Mouse (Mus musculus) neural tube, embryonic 13.5 days (tissue): ENCODE results near the gene Sept1. TPM values are rescaled to one million over a fixed set of nuclear protein-coding genes. Genes with fewer than 3 reads are reported as not detected.
"Not testable (repeated sequence)": the region's sequence is repeated elsewhere in the genome, so short reads cannot be mapped to it uniquely, and the experiment has no call there.

Experiments
- ATAC-seq: fragments of 200-750 bp; cut with Nextera tagmentation; 2 replicates; pipeline ENCODE4 v1.8.0; 2017; ENCODE audit warnings: low read depth, mild to moderate bottlenecking, moderate TSS enrichment, moderate library complexity
- H3K27ac ChIP-seq: fragments of 300-500 bp; sonication (generic); replicated peaks from 2 replicates; pipeline ENCODE4 v1.5.1; 2015; ENCODE audit warnings: moderate library complexity, mild to moderate bottlenecking, inconsistent platforms
- H3K27me3 ChIP-seq: fragments of 300-500 bp; sonication (generic); 2 replicates; pipeline ENCODE4 v1.6.1; 2015; ENCODE audit warnings: mild to moderate bottlenecking, inconsistent platforms
- H3K36me3 ChIP-seq: fragments of 300-500 bp; sonication (generic); 2 replicates; pipeline ENCODE4 v1.6.1; 2015; ENCODE audit warnings: mild to moderate bottlenecking, inconsistent platforms
- H3K4me1 ChIP-seq: fragments of 300-500 bp; sonication (generic); replicated peaks from 2 replicates; pipeline ENCODE4 v1.6.1; 2015; ENCODE audit warnings: inconsistent platforms
- H3K4me2 ChIP-seq: fragments of 300-500 bp; sonication (generic); 2 replicates; pipeline ENCODE4 v1.6.1; 2015; ENCODE audit warnings: inconsistent platforms, mild to moderate bottlenecking, moderate library complexity
- H3K4me3 ChIP-seq: fragments of 300-500 bp; sonication (generic); 2 replicates; pipeline ENCODE4 v1.5.1; 2015; ENCODE audit warnings: mild to moderate bottlenecking, inconsistent platforms
- H3K9ac ChIP-seq: fragments of 300-500 bp; sonication (generic); 2 replicates; pipeline ENCODE4 v1.6.1; 2015; ENCODE audit warnings: moderate library complexity, mild to moderate bottlenecking, inconsistent platforms
- H3K9me3 ChIP-seq: fragments of 300-500 bp; sonication (generic); 2 replicates; pipeline ENCODE4 v1.6.1; 2016; ENCODE audit warnings: inconsistent platforms
- WGBS: fragments of 180-500 bp; shearing (Covaris S2); methylation state at CpG from one replicate; pipeline ENCODE4 v1.1.7; 2015; 5-methylcytosine and 5-hydroxymethylcytosine counted together
- polyA plus RNA-seq: library from polyadenylated mRNA; unstranded; fragments of >200 nt; fragmentation: Nextera tagmentation; extraction: Ambion mirVana; gene quantifications from 2 replicates; pipeline ENCODE4 v1.2.1, GENCODE M21; 2015

Sept1 gene
- polyA plus RNA-seq, 1 experiment from 2014 or later: 23.7 TPM

DNA sequence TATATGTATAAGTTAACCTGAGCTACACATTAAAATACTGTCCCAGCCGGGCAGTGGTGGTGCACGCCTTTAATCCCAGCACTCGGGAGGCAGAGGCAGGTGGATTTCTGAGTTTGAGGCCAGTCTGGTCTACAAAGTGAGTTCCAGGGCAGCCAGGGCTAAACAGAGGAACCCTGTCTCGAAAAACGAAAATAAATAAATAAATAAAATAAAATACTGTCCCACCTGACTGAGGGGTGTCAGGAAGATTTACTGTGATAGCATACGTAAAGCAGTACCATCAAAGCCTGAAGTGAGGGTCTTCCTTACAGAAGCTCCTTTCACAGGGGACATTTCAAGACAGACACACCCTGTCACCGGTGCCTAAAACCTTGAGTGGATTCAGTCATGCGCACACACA lies 17.6 kb upstream of the Sept1 start:
- H3K27me3 ChIP-seq, H3K9me3 ChIP-seq, H3K27ac ChIP-seq, H3K9ac ChIP-seq, H3K4me3 ChIP-seq, H3K4me2 ChIP-seq, ATAC-seq: not testable (repeated sequence)
- H3K4me1 ChIP-seq: peaks cover 32% of the 10 kb centered on the region
- peaks cover 25% of the 10 kb centered on the region; the same call in 1 of the 2 replicates for H3K36me3 ChIP-seq
- WGBS: 92% methylated on average over 8 of the region's 8 CpGs

DNA sequence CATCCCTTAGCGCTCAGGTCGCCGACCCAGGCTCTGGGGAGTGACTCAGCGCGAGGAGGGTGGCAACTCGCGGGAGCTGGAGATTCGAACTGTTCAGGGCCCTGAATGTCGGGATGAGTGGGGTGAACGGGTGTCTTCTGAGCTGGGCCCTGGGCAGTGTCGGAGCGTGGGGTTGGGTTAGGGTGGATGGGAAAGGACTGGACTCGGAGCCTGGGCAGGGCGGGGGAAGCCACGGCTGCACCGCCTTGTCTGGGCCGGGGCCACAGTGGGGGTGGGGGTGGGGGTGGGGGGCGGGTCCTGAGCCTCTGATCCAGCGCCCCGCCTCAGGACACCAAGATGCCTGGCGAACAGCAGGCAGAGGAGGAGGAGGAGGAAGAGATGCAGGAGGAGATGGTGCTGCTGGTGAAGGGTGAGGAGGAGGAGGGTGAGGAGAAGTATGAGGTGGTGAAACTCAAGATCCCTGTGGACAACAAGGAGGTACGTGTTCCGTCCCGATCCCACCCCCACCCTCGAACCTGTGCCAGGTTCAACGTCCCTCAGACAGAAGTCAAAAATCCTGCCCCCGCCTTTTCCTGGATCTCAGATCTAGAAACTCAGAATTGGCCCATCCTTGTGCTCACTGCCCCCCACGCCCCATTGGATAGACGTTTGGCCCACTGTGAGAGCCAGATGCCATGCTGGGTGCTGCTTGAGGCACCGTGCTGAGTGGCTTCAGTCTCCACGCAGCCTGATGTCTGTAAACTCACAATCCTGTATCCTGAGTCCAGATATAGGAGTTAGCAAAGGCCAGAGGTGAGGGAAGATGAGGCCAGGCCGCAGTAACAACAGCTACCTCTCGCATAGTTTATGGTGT lies 12.0 kb upstream of the Sept1 start:
- H3K4me2 ChIP-seq: peak overlapping the region; percentile 70
- peak overlapping the region; percentile 71 for H3K4me3 ChIP-seq
- peaks cover 20% of the 10 kb centered on the region; the same call in 1 of the 2 replicates for H3K36me3 ChIP-seq
- no peaks in the 10 kb centered on the region for H3K27me3 ChIP-seq
- H3K27ac ChIP-seq: peak overlapping the region; percentile 84
- H3K4me1 ChIP-seq: peaks cover 31% of the 10 kb centered on the region
- peak; percentile 79 for ATAC-seq
- 11% methylated on average over 30 of the region's 33 CpGs for WGBS
- H3K9me3 ChIP-seq: no peaks in the 10 kb centered on the region
- peak overlapping the region; percentile 89 for H3K9ac ChIP-seq

DNA sequence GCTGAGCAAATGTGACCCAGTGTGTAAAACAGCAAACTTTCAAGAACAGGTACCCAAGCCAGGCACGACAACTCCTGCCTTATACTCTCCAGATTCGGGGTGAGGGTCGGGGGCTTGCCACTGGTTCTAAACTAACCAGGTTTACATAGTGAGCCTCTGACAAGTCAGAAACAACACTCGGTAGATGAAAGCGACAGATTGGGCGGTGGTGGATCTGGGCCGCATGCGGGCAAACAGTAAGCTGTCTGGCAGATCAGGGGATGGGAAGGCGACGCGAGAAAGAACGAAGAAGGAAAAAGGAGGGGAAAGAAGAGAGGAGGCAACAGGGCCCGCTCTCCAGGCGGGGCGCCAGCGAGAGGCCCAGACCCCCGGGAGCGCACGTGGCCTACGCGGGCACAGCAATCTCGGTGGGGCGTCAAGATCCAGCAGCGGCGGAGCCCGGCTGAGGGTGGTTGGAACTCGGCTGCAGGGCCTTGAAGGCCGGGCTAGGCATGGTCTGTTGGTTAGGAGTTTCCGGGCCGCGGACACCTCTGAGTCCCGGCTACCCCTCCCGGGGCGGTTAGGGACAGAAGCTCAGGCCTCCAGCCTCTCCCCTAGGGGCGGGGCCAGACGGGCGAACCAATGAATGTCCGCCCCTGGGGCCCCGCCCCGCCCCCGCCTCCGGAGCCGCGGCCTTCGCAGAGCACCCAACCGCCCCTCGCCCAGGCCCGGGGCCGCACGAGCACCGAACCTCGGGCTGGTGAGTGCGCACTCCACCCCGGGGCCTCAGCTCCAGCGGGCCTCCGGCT lies 11.1 kb upstream of the Sept1 start, which contains the start of gene Zfp771:
TSS of gene Zfp771 (plus strand) at position 405 of the 788 bp plus-strand sequence.
- H3K27me3 ChIP-seq: no peaks in the 10 kb centered on the region
- H3K9me3 ChIP-seq: no peaks in the 10 kb centered on the region
- peak within 1 kb of the TSS; percentile 71 for H3K4me3 ChIP-seq
- H3K9ac ChIP-seq: peak within 1 kb of the TSS; percentile 89
- H3K4me1 ChIP-seq: peaks cover 31% of the 10 kb centered on the region
- H3K36me3 ChIP-seq: peaks cover 16% of the 10 kb centered on the region; the same call in 1 of the 2 replicates
- peak; percentile 94 for ATAC-seq
- peak within 1 kb of the TSS; percentile 84 for H3K27ac ChIP-seq
- peak within 1 kb of the TSS; percentile 70 for H3K4me2 ChIP-seq
- 1% methylated on average over 56 of the region's 56 CpGs for WGBS

DNA sequence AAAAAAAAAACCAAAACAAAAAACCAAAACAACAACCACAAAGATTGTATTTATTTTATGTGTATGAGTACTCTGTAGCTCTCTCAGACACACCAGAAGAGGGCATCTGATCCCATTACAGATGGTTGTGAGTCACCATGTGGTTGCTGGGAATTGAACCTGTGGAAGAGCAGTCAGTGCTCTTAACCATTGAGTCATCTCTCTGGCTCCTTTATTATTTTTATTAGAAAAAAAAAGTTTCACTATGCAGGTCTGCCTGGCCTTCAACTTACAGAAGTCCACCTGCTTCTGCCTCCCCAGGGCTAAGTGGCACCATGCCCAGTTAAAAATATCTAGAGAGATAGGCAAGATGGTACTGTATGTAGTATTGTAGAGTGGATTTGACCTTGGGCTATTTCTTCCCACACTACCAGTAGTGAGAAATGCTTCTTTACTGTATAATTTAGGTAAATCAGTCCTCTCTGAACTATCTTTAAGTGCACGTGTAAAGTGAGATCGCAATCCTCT lies 10.5 kb upstream of the Sept1 start:
- no peaks in the 10 kb centered on the region for H3K27me3 ChIP-seq
- peak overlapping the region; percentile 70 for H3K4me2 ChIP-seq
- ATAC-seq: no peak
- H3K27ac ChIP-seq: peak overlapping the region; percentile 84
- peak overlapping the region; percentile 89; the same call in 1 of the 2 replicates for H3K9ac ChIP-seq
- peaks cover 20% of the 10 kb centered on the region for H3K36me3 ChIP-seq
- WGBS: 47% methylated on average over 2 of the region's 2 CpGs
- peaks cover 31% of the 10 kb centered on the region for H3K4me1 ChIP-seq
- peak overlapping the region; percentile 71 for H3K4me3 ChIP-seq
- no peaks in the 10 kb centered on the region for H3K9me3 ChIP-seq

DNA sequence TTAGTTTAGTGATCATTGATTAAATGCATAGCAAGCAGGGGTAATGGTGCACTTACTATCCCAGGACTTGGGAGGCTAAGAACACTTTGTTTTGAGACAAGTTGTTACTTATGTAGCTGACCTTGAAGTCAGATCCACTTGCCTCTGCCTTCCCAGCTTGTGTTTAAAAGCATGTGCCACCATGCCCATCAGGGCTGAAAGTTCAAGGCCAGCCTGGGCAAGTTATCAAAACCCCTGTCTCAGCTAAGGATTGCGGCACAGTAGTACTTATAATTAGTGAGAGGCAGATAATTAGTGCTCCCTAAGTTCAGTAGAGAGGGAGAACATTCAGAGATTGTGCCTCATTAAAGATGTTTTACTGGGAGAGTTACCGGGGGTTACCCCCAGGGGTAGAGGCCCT lies 1.8 kb upstream of the Sept1 start:
- no peaks in the 10 kb centered on the region for H3K9me3 ChIP-seq
- no peak overlapping the region for H3K27ac ChIP-seq
- no peaks in the 10 kb centered on the region for H3K27me3 ChIP-seq
- peak overlapping the region; percentile 64 for H3K4me3 ChIP-seq
- H3K9ac ChIP-seq: peak overlapping the region; percentile 98; the same call in 1 of the 2 replicates
- 89% methylated on average over 2 of the region's 2 CpGs for WGBS
- H3K4me1 ChIP-seq: peaks cover 50% of the 10 kb centered on the region
- no peak for ATAC-seq
- peaks cover 59% of the 10 kb centered on the region for H3K36me3 ChIP-seq
- H3K4me2 ChIP-seq: peak overlapping the region; percentile 89

DNA sequence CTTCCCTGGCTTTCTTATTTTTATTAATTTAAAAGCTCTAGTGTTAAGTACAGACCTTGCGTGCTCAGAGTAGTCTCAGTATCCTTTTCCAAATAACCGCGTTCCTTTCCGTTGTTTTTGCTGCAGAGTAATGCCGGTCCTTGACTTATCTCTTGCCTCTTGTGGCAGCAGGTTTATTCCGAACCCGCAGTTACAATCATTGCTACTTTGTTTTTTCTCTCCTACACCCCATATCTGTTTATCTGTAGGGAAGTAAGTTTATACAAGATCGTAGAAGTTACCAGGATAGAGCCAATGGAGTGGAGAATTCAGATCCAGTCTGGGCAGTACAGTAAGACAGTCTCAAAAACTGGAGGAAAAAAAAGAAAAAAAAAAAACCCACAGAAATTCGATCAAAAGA lies 835 bp upstream of the Sept1 start:
- Histone ChIP-seq H3K4me3 (peak overlapping the region; percentile 64), H3K4me2 (peak overlapping the region; percentile 89), H3K27ac (peak overlapping the region; percentile 99), H3K36me3 (peaks cover 55% of the 10 kb centered on the region), H3K9ac (peak overlapping the region; percentile 98), H3K27me3 (no peaks in the 10 kb centered on the region), H3K9me3 (no peaks in the 10 kb centered on the region), H3K4me1 (peaks cover 54% of the 10 kb centered on the region)
- no peak for ATAC-seq
- 3% methylated on average over 9 of the region's 9 CpGs for WGBS

DNA sequence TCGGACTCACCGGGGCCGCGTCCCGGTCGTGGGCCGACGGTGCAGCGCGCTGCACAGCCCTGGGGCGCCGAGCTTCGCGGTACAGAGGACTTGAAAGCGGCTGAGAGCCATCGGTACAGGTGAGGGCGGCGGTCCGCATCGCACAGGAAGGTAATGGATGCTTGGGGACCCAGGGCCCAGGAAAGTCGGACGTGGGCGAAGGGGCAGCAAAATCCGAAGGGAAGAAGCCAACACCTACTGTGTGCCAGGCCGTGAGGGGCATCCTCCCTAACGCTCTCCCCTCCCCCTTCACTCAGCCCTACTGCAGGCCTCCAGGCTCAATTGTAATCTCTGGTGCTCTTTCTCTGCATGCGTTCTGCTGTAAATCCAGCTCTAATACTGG lies 429 bp upstream of the Sept1 start:
- Histone ChIP-seq H3K9me3 (no peaks in the 10 kb centered on the region), H3K27ac (peak overlapping the region; percentile 99), H3K27me3 (no peaks in the 10 kb centered on the region), H3K4me2 (peak overlapping the region; percentile 89), H3K36me3 (peaks cover 51% of the 10 kb centered on the region), H3K4me1 (peaks cover 54% of the 10 kb centered on the region), H3K4me3 (peak overlapping the region; percentile 64), H3K9ac (peak overlapping the region; percentile 98)
- ATAC-seq: peak; percentile 48
- 0% methylated on average over 27 of the region's 27 CpGs for WGBS

DNA sequence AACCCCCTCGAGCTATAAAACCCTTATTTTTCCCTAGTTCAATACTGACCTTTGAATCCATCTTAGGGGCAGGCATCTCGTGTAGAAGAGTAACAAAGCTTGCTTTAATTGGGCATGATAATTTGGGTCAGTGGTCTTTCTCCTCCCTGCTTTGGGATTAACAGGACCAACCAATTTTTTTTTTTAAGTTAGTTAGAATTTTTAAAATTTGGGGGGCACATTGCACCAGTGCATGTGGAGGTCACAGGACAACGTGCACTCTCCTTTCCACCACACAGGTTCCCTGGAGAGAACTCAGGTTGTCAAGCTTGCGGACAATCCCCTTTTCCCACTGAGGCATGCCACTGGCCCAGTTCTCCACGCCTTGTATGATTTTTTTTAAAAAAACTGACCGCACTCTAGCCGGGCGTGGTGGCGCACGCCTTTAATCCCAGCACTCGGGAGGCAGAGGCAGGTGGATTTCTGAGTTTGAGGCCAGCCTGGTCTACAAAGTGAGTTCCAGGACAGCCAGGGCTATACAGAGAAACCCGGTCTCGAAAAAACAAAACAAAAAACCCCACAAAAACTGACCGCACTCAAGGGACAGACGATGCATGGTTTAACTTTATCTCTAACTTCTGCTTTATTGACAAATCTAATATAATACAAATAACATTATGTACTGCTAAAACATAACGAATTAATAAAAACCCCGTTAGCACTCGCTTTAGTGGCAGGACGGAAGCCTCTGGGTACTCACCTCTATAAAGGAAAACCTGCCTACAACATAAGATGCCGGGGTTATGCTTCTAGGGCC lies 906 bp downstream of the Sept1 start:
- H3K9me3 ChIP-seq: no peaks in the 10 kb centered on the region
- H3K27me3 ChIP-seq: no peaks in the 10 kb centered on the region
- WGBS: 5% methylated on average over 20 of the region's 20 CpGs
- peak overlapping the region; percentile 99 for H3K27ac ChIP-seq
- peaks cover 50% of the 10 kb centered on the region for H3K4me1 ChIP-seq
- H3K4me3 ChIP-seq: peak overlapping the region; percentile 64
- no peak; the same call in 1 of the 2 replicates for ATAC-seq
- peaks cover 38% of the 10 kb centered on the region for H3K36me3 ChIP-seq
- H3K9ac ChIP-seq: peak overlapping the region; percentile 98
- peak overlapping the region; percentile 89 for H3K4me2 ChIP-seq

DNA sequence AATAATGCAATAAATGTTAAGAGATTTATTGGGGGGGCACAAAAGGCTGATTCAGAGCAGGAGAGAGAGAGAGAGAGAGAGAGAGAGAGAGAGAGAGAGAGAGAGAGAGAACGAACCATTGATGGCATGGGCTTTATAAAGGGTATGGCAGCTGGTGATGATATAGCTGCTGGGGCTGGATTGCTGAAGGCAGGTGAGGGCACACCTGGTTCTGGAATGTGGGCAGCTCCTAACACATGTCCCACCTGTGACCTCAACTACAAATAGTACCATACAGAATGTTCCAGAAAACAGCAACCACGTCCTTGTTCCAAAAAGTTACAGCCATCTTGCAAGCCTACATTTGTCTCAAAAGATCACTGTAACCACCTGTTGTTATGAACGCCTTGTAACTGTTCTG lies 1.6 kb downstream of the Sept1 start:
- Histone ChIP-seq H3K36me3 (peaks cover 31% of the 10 kb centered on the region), H3K27me3 (no peaks in the 10 kb centered on the region), H3K9ac (peak overlapping the region; percentile 98), H3K4me3 (peak overlapping the region; percentile 64), H3K9me3 (no peaks in the 10 kb centered on the region), H3K4me2 (peak overlapping the region; percentile 89), H3K27ac (peak overlapping the region; percentile 99; the same call in 1 of the 2 replicates), H3K4me1 (peaks cover 45% of the 10 kb centered on the region)
- WGBS: 54% methylated on average over 3 of the region's 3 CpGs
- ATAC-seq: no peak

DNA sequence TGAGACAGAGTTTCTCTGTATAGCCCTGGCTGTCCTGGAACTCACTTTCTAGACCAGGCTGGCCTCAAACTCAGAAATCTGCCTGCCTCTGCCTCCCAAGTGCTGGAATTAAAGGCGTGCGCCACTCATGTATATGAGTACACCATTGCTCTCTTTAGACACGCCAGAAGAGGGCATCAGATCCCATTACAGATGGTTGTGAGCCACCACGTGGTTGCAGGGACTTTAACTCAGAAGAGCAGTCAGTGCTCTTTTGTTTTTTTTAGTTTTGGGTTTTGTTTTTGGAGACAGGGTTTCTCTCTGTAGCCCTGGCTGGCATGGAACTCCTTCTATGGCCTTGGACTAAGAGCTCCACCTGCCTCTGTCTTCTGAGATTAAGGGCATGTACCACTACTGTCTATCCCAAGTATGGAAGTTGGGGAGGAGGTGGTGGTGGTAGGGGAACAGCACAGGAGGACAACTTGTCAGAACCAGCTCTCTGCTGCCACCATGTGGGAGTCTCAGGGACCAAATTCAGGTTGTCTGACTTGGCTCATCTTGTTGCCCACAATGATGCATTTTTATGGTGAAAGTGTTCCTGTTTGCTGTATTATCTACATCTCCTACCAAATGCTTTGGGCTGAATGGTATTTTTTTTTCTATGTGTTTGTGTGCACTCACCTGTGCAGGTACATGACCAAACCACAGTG lies 4.2 kb downstream of the Sept1 start:
- no peak for ATAC-seq
- H3K27ac ChIP-seq: no peak overlapping the region
- peaks cover 14% of the 10 kb centered on the region for H3K36me3 ChIP-seq
- no peaks in the 10 kb centered on the region for H3K27me3 ChIP-seq
- H3K4me1 ChIP-seq: peaks cover 30% of the 10 kb centered on the region
- 74% methylated on average over 4 of the region's 4 CpGs for WGBS
- H3K9ac ChIP-seq: no peak overlapping the region
- no peak overlapping the region for H3K4me2 ChIP-seq
- H3K4me3 ChIP-seq: no peak overlapping the region
- H3K9me3 ChIP-seq: no peaks in the 10 kb centered on the region
